Mouse (Mus musculus) erythroblast, embryonic 14.5 days (primary cell): ENCODE results near the gene Tmem132e.

ENCODE experiments used
- GATA1 ChIP-seq: IDR thresholded peaks from 2 replicates; pipeline ENCODE4 v1.6.1; 2012; ENCODE audit warnings: low read length, inconsistent platforms, mixed read lengths
- TAL1 ChIP-seq: IDR thresholded peaks from 3 replicates; pipeline ENCODE4 v1.6.1; 2012; ENCODE audit warnings: low read length, inconsistent platforms, mixed read lengths

GRCm38 (mm10) chr11:82371577-82371976 is 17.1 kb upstream of the Tmem132e start:
- TF ChIP-seq TAL1, result no peak
- no peak for TF ChIP-seq GATA1
